Mouse (Mus musculus): ENCODE measurements around the gene Rap1b.

DNA sequence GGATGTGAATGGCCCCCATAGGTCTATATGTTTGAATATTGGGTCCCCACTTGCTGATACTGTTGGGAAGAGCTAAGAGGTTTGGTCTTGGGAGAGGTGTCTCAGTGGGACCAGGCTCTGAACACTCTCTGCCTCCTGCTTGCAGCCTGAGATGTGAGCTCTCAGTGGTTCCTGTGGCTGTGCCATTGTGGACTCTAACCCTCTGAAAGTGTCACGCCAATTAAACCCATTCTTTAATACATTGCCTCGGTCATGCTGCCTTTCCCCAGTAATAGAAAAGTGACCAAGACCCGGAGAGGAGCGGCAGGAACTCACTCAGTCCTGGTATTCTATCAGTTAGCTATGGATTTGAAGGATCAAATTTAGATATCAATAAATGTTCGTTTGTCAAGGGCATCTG, 12.4 kb upstream of the Rap1b start:
- TF ChIP-seq CTCF (IDR thresholded peaks at IDR 0.05; ENCODE audit: borderline replicate concordance, insufficient read depth, low read depth, low read length) (no peak), POLR2A (IDR thresholded peaks at IDR 0.05; ENCODE audit: borderline replicate concordance, insufficient read depth, low read length) (no peak)

All from cerebellum, adult 2 months (tissue).